Mouse (Mus musculus): ENCODE measurements around the gene Bdkrb2. TPM values are rescaled to one million over a fixed set of nuclear protein-coding genes. Genes with fewer than 3 reads are reported as not detected.
A peak's percentile ranks its signal among the peaks of the same experiment; 100 is the strongest.

Bdkrb2 gene
- polyA plus RNA-seq, 1 experiment = not detected

- H3K4me3 ChIP-seq (ENCODE audit: insufficient read depth, low read depth, low read length) = no peak overlapping the region
- H3K27ac ChIP-seq (replicated peaks; ENCODE audit: low read depth, low read length) = no peak overlapping the region
- H3K4me1 ChIP-seq (ENCODE audit: control insufficient read depth, insufficient read depth, insufficient read length, low read length) = no peaks in the 10 kb centered on the region; the same call in 1 of the 2 replicates
Observed at GRCm38 (mm10) chr12:105557250-105557925, 5.6 kb upstream of the Bdkrb2 start.

- Histone ChIP-seq H3K4me3 (ENCODE audit: insufficient read depth, low read depth, low read length) (no peak overlapping the region), H3K4me1 (ENCODE audit: control insufficient read depth, insufficient read depth, insufficient read length, low read length) (no peaks in the 10 kb centered on the region; the same call in 1 of the 2 replicates)
Observed at GRCm38 (mm10) chr12:105561007-105561534, 2.0 kb upstream of the Bdkrb2 start.

GRCm38 (mm10) chr12:105562056-105562820, 788 bp upstream of the Bdkrb2 start:
- Histone ChIP-seq H3K4me3 (ENCODE audit: insufficient read depth, low read depth, low read length) (peak overlapping the region; percentile 26), H3K27ac (replicated peaks; ENCODE audit: low read depth, low read length) (no peak overlapping the region), H3K4me1 (ENCODE audit: control insufficient read depth, insufficient read depth, insufficient read length, low read length) (no peaks in the 10 kb centered on the region; the same call in 1 of the 2 replicates)

More at GRCm38 (mm10) chr12:105561007-105561534, 2.0 kb upstream of the Bdkrb2 start:
- no peak overlapping the region for H3K27ac ChIP-seq (replicated peaks; ENCODE audit: low read depth, low read length)

GRCm38 (mm10) chr12:105563726-105564275, 775 bp downstream of the Bdkrb2 start:
- Histone ChIP-seq H3K27ac (replicated peaks; ENCODE audit: low read depth, low read length) (no peak overlapping the region), H3K4me1 (ENCODE audit: control insufficient read depth, insufficient read depth, insufficient read length, low read length) (no peaks in the 10 kb centered on the region; the same call in 1 of the 2 replicates), H3K4me3 (ENCODE audit: insufficient read depth, low read depth, low read length) (peak overlapping the region; percentile 7; the same call in 1 of the 2 replicates)

- Histone ChIP-seq H3K4me3 (ENCODE audit: insufficient read depth, low read depth, low read length) (no peak overlapping the region), H3K27ac (replicated peaks; ENCODE audit: low read depth, low read length) (no peak overlapping the region), H3K4me1 (ENCODE audit: control insufficient read depth, insufficient read depth, insufficient read length, low read length) (no peaks in the 10 kb centered on the region; the same call in 1 of the 2 replicates)
Observed at GRCm38 (mm10) chr12:105565221-105565620, 2.2 kb downstream of the Bdkrb2 start.

GRCm38 (mm10) chr12:105571867-105572266, 8.8 kb downstream of the Bdkrb2 start:
- H3K27ac ChIP-seq (replicated peaks; ENCODE audit: low read depth, low read length) = no peak overlapping the region
- H3K4me1 ChIP-seq (ENCODE audit: control insufficient read depth, insufficient read depth, insufficient read length, low read length) = no peaks in the 10 kb centered on the region
- no peak overlapping the region for H3K4me3 ChIP-seq (ENCODE audit: insufficient read depth, low read depth, low read length)

GRCm38 (mm10) chr12:105572622-105573021, 9.6 kb downstream of the Bdkrb2 start:
- H3K27ac ChIP-seq (replicated peaks; ENCODE audit: low read depth, low read length) = no peak overlapping the region
- H3K4me3 ChIP-seq (ENCODE audit: insufficient read depth, low read depth, low read length) = no peak overlapping the region
- no peaks in the 10 kb centered on the region for H3K4me1 ChIP-seq (ENCODE audit: control insufficient read depth, insufficient read depth, insufficient read length, low read length)

GRCm38 (mm10) chr12:105574356-105574755, 11.3 kb downstream of the Bdkrb2 start:
- Histone ChIP-seq H3K4me3 (ENCODE audit: insufficient read depth, low read depth, low read length) (no peak overlapping the region), H3K27ac (replicated peaks; ENCODE audit: low read depth, low read length) (no peak overlapping the region)

GRCm38 (mm10) chr12:105580490-105580889, 17.5 kb downstream of the Bdkrb2 start:
- no peak overlapping the region for H3K27ac ChIP-seq (replicated peaks; ENCODE audit: low read depth, low read length)
- H3K4me3 ChIP-seq (ENCODE audit: insufficient read depth, low read depth, low read length) = no peak overlapping the region
- no peaks in the 10 kb centered on the region for H3K4me1 ChIP-seq (ENCODE audit: control insufficient read depth, insufficient read depth, insufficient read length, low read length)

More at GRCm38 (mm10) chr12:105574356-105574755, 11.3 kb downstream of the Bdkrb2 start:
- no peaks in the 10 kb centered on the region for H3K4me1 ChIP-seq (ENCODE audit: control insufficient read depth, insufficient read depth, insufficient read length, low read length)

GRCm38 (mm10) chr12:105582486-105582885, 19.5 kb downstream of the Bdkrb2 start:
- Histone ChIP-seq H3K4me3 (ENCODE audit: insufficient read depth, low read depth, low read length) (no peak overlapping the region), H3K27ac (replicated peaks; ENCODE audit: low read depth, low read length) (no peak overlapping the region), H3K4me1 (ENCODE audit: control insufficient read depth, insufficient read depth, insufficient read length, low read length) (no peaks in the 10 kb centered on the region)

GRCm38 (mm10) chr12:105583484-105583883, 20.5 kb downstream of the Bdkrb2 start:
- Histone ChIP-seq H3K27ac (replicated peaks; ENCODE audit: low read depth, low read length) (no peak overlapping the region), H3K4me1 (ENCODE audit: control insufficient read depth, insufficient read depth, insufficient read length, low read length) (no peaks in the 10 kb centered on the region), H3K4me3 (ENCODE audit: insufficient read depth, low read depth, low read length) (no peak overlapping the region)

GRCm38 (mm10) chr12:105584851-105585250, 21.8 kb downstream of the Bdkrb2 start:
- Histone ChIP-seq H3K4me3 (ENCODE audit: insufficient read depth, low read depth, low read length) (no peak overlapping the region), H3K27ac (replicated peaks; ENCODE audit: low read depth, low read length) (no peak overlapping the region), H3K4me1 (ENCODE audit: control insufficient read depth, insufficient read depth, insufficient read length, low read length) (no peaks in the 10 kb centered on the region)

- no peaks in the 10 kb centered on the region; the same call in 1 of the 2 replicates for H3K4me1 ChIP-seq (ENCODE audit: control insufficient read depth, insufficient read depth, insufficient read length, low read length)
- H3K4me3 ChIP-seq (ENCODE audit: insufficient read depth, low read depth, low read length) = no peak overlapping the region
- H3K27ac ChIP-seq (replicated peaks; ENCODE audit: low read depth, low read length) = no peak overlapping the region
Observed at GRCm38 (mm10) chr12:105587526-105587925, 24.5 kb downstream of the Bdkrb2 start.

- no peaks in the 10 kb centered on the region; the same call in 1 of the 2 replicates for H3K4me1 ChIP-seq (ENCODE audit: control insufficient read depth, insufficient read depth, insufficient read length, low read length)
- no peak overlapping the region for H3K4me3 ChIP-seq (ENCODE audit: insufficient read depth, low read depth, low read length)
- H3K27ac ChIP-seq (replicated peaks; ENCODE audit: low read depth, low read length) = no peak overlapping the region
Observed at GRCm38 (mm10) chr12:105590786-105591185, 27.8 kb downstream of the Bdkrb2 start.

GRCm38 (mm10) chr12:105592361-105592761, 29.3 kb downstream of the Bdkrb2 start:
- Histone ChIP-seq H3K4me1 (ENCODE audit: control insufficient read depth, insufficient read depth, insufficient read length, low read length) (no peaks in the 10 kb centered on the region; the same call in 1 of the 2 replicates), H3K27ac (replicated peaks; ENCODE audit: low read depth, low read length) (no peak overlapping the region), H3K4me3 (ENCODE audit: insufficient read depth, low read depth, low read length) (no peak overlapping the region)
